Mouse (Mus musculus): ENCODE results near the gene Nedd8.

The Nedd8 gene

GRCm38 (mm10) chr14:55671486-55671832, 465 bp downstream of the Nedd8 start:
- DNase-seq (ENCODE audit: low read depth, low spot score) = no peak

DNA sequence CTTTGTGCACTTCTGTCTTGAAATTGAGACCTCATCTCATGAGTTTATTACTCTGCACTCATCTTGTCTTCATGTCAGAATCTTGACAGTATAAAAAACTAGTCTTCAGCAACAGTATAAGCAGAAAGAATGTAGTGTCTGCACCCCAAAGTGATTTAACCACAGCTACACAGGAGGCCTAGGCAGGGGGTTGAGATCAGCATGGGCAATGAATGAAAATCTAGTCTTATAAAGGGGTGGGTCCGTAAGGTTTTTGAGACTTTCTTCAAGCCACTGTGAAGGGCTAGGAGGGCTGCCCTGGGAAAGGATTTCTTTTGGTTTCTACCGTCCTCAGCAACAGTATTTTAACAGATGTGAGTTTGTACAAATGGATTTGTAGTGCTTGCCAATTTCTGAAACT, 11.3 kb downstream of the Nedd8 start:
- DNase-seq (ENCODE audit: low read depth, low spot score) = no peak

DNA sequence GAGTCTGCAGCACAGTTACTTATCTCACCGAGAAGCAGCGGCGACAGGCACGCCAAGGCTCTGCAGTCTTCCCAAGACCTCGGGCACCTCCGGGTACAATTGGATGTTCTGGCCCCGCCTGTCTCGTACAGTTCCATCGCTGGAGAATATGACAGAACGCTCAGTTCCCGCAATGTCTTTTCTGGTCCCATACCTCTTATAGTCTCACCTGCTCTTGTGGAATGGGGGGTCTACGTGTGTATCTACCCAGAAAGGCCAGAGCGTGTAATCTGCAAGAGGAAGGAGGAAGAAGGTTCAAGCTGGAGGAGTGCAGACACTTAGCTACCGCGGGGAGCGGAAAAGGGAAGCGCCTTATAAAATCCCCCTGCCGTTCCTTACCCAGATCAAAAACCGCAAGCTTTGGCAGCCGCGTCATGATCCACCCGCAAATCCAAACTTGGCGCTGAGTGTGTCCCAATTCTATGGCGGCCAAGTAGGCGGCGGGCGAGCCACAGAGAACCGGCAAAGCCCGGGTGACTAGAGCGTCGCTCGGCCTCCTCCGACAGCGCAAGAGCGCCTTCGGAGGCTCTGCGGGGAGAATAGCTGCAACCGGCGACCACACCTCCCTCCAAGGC, 11.9 kb downstream of the Nedd8 start, which contains the start of gene Mdp1:
TSS of gene Mdp1 (minus strand) at position 549 of the 614 bp plus-strand sequence.
- peak; percentile 84 for DNase-seq (ENCODE audit: low read depth, low spot score)

DNA sequence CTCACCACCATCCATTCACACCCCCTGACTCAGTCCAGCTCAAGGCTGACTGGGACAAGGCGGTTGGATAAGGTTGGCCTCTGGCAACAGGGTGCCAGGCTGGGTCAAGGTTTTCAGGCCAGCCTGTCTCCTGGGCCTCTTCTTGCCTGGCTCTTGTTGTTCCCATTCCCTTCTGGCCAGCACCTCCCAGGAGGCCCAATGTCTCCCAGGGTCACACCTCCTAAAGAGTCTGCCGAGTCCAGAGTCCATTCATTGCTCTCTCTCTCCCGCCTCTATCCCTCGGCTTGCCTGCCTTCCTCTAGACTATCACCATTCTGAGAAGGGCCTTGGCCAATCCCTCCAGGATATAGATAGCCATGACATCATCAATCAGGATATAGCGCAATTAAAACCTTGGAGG, 13.9 kb downstream of the Nedd8 start:
- no peak for DNase-seq (ENCODE audit: low read depth, low spot score)

DNA sequence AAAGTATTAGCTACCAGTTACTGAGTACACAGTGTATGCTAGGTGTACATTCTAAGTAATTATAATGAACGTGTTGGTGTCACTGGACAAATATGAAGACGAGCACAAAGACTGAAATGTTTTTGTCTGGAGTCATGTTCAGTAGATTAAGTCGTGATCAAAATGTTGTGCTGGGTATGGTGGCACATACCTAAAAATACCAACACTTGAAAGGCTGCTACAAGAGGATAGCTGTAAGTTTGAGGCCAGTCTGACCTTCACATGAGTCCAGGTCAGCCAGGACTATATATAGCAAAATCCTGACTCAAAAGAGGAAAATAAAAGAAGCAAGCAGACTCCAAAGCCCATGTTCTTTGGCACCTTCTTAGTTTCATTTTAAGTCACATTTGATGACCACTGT, 15.0 kb downstream of the Nedd8 start:
- no peak for DNase-seq (ENCODE audit: low read depth, low spot score)

GRCm38 (mm10) chr14:55651528-55651927, 20.4 kb downstream of the Nedd8 start:
- DNase-seq (ENCODE audit: low read depth, low spot score) = no peak

GRCm38 (mm10) chr14:55649884-55650283, 22.0 kb downstream of the Nedd8 start, which contains the start of gene Tssk4:
Gene Tssk4 (plus strand): TSS chr14:55650184.
- no peak for DNase-seq (ENCODE audit: low read depth, low spot score)

GRCm38 (mm10) chr14:55644261-55644888, 27.5 kb downstream of the Nedd8 start:
- no peak for DNase-seq (ENCODE audit: low read depth, low spot score)

- peak; percentile 79 for DNase-seq (ENCODE audit: low read depth, low spot score)
These were observed 28.6 kb downstream of the Nedd8 start, which contains the start of gene Tm9sf1 for GRCm38 (mm10) chr14:55643060-55643907. Gene Tm9sf1 (minus strand): TSS chr14:55643806.

- DNase-seq (ENCODE audit: low read depth, low spot score) = no peak
These were observed 29.3 kb downstream of the Nedd8 start for GRCm38 (mm10) chr14:55642679-55643059.

DNA sequence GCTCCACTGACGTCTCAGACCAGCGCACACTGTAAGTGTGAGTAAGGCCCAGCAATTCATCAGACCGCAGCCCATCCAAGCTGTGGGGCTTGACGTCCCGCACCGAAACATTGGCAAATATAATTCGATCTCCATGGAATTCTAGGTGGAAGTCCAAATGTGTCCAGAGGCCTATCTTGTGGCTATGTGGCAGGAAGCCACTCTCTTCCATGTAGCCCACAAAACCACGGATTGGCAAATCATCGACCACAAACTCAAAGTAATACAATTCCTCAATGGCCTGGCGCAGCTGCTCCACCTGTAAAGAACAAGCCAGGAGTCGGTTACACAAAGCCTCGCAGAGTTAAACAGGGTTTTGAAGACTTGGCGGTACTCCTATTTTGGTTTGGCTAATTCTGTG, 30.6 kb downstream of the Nedd8 start:
- no peak for DNase-seq (ENCODE audit: low read depth, low spot score)

DNA sequence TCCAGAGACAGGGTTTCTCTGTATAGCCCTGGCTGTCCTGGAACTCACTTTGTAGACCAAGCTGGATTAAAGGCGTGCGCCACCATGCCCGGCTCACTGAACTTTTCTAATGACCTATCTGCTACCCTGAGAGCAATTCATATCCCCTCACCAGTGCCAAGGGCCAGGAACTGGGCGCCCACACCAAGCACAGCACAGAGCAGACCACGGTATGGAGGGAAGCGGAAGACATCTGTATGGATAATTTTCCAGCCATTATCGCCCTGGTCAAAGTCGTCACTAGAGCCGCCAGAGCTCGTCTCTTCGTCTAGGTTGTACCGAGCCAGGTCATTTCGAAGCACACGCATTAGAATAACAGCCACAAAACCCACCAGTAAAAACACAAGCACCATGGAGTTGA, 31.1 kb downstream of the Nedd8 start:
- DNase-seq (ENCODE audit: low read depth, low spot score) = no peak

GRCm38 (mm10) chr14:55637795-55638194, 34.1 kb downstream of the Nedd8 start, which contains the start of gene Gm49378:
Gene Gm49378 (minus strand): TSS chr14:55637895.
- DNase-seq (ENCODE audit: low read depth, low spot score) = no peak

- peak; percentile 95 for DNase-seq (ENCODE audit: low read depth, low spot score)
These were observed 36.4 kb downstream of the Nedd8 start, which contains the start of gene Ipo4 for GRCm38 (mm10) chr14:55635523-55636007. Gene Ipo4 (minus strand): TSS chr14:55635957.

GRCm38 (mm10) chr14:55634874-55635522, 36.9 kb downstream of the Nedd8 start:
- peak; percentile 71 for DNase-seq (ENCODE audit: low read depth, low spot score)

- DNase-seq (ENCODE audit: low read depth, low spot score) = peak; percentile 53
These were observed 42.6 kb downstream of the Nedd8 start for GRCm38 (mm10) chr14:55629312-55629711.

DNA sequence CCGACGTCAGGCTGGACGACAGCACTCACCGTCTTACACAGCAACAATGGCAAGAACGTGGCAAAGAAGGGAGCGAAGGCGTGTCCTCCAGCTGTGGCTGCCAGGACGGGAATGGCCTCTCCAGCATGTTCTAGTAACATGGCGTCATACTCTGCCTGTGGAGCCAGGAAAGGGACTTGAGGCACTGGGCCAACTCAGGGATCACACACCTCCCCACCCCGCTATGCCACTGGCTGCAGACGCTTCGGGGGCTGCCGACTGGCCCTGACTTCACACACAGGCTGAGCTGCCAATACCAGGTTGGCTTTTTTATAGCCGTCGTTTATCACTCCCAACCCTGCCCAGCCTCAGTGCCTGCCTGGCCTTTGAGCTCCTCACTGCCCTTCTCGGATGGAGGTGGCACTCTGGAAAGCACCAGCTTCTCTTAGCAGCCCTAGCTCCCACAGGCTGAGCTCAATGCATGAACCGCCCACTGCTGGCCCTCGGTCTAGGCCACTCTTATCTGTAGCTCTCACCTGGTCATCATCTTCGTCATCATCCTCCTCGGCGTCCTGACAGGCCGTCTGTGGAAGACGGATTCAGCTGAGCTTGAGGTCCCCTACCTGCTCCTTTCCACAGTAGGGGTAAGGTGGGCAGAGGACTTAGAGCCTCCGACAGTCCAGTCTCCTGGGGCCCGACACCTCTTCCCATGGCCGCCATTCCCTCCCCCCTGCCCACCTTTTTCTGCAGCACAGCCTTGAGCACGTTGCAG, 43.7 kb downstream of the Nedd8 start:
- no peak for DNase-seq (ENCODE audit: low read depth, low spot score)

- no peak for DNase-seq (ENCODE audit: low read depth, low spot score)
These were observed 53.3 kb downstream of the Nedd8 start for GRCm38 (mm10) chr14:55618486-55619195.

- peak; percentile 98 for DNase-seq (ENCODE audit: low read depth, low spot score)
These were observed 54.1 kb downstream of the Nedd8 start, which contains the start of gene Rec8 for GRCm38 (mm10) chr14:55617822-55618221. Gene Rec8 (plus strand): TSS chr14:55618037.

GRCm38 (mm10) chr14:55616844-55617243, 55.1 kb downstream of the Nedd8 start:
- DNase-seq (ENCODE audit: low read depth, low spot score) = no peak
